Mouse (Mus musculus): ENCODE data around the gene Cdkl2. TPM values are rescaled to one million over a fixed set of nuclear protein-coding genes. Genes with fewer than 3 reads are reported as not detected.
A peak's percentile ranks its signal among the peaks of the same experiment; 100 is the strongest.

Cdkl2 gene
- polyA plus RNA-seq, 1 experiment from 2014 or later: 0.35 TPM

GRCm38 (mm10) chr5:91989261-91989660 is 54.4 kb downstream of the Cdkl2 start:
- no peak for DNase-seq (ENCODE audit: low spot score)
- H3K27ac ChIP-seq (replicated peaks): no peak overlapping the region
- no peaks in the 10 kb centered on the region for H3K4me1 ChIP-seq
- H3K27me3 ChIP-seq (replicated peaks; ENCODE audit: low read depth, poor library complexity, severe bottlenecking): no peaks in the 10 kb centered on the region
- no peaks in the 10 kb centered on the region for H3K9me3 ChIP-seq
- no peak overlapping the region for H3K4me3 ChIP-seq
- 89% methylated on average over 9 of the region's 9 CpGs for WGBS
- no peaks in the 10 kb centered on the region for H3K36me3 ChIP-seq (replicated peaks)

GRCm38 (mm10) chr5:91987799-91988198 is 55.9 kb downstream of the Cdkl2 start:
- H3K4me1 ChIP-seq: no peaks in the 10 kb centered on the region
- DNase-seq (ENCODE audit: low spot score): no peak
- no peaks in the 10 kb centered on the region for H3K27me3 ChIP-seq (replicated peaks; ENCODE audit: low read depth, poor library complexity, severe bottlenecking)
- no peak overlapping the region for H3K27ac ChIP-seq (replicated peaks)
- no peak overlapping the region for H3K4me3 ChIP-seq
- no peaks in the 10 kb centered on the region for H3K36me3 ChIP-seq (replicated peaks)
- H3K9me3 ChIP-seq: no peaks in the 10 kb centered on the region
- WGBS: 93% methylated on average over 2 of the region's 2 CpGs

- no peak for DNase-seq (ENCODE audit: low spot score)
- 57% methylated on average over 4 of the region's 4 CpGs for WGBS
- Histone ChIP-seq H3K4me3 (no peak within 1 kb of the TSS), H3K9me3 (no peaks in the 10 kb centered on the region), H3K4me1 (no peaks in the 10 kb centered on the region), H3K27me3 (replicated peaks; ENCODE audit: low read depth, poor library complexity, severe bottlenecking) (no peaks in the 10 kb centered on the region), H3K36me3 (replicated peaks) (no peaks in the 10 kb centered on the region), H3K27ac (replicated peaks) (no peak within 1 kb of the TSS)
Observed at GRCm38 (mm10) chr5:91987236-91987635, 56.4 kb downstream of the Cdkl2 start, which contains the start of gene Odaph. Gene Odaph (plus strand): TSS chr5:91987475.

GRCm38 (mm10) chr5:91985721-91986120 is 58.0 kb downstream of the Cdkl2 start:
- H3K27me3 ChIP-seq (replicated peaks; ENCODE audit: low read depth, poor library complexity, severe bottlenecking): no peaks in the 10 kb centered on the region
- H3K27ac ChIP-seq (replicated peaks): no peak overlapping the region
- H3K9me3 ChIP-seq: no peaks in the 10 kb centered on the region
- WGBS: 55% methylated on average over 2 of the region's 2 CpGs
- no peak for DNase-seq (ENCODE audit: low spot score)
- H3K4me1 ChIP-seq: no peaks in the 10 kb centered on the region
- no peaks in the 10 kb centered on the region for H3K36me3 ChIP-seq (replicated peaks)
- H3K4me3 ChIP-seq: no peak overlapping the region

GRCm38 (mm10) chr5:91983490-91983889 is 60.2 kb downstream of the Cdkl2 start:
- Histone ChIP-seq H3K4me1 (no peaks in the 10 kb centered on the region), H3K27ac (replicated peaks) (no peak overlapping the region), H3K9me3 (no peaks in the 10 kb centered on the region), H3K36me3 (replicated peaks) (no peaks in the 10 kb centered on the region), H3K27me3 (replicated peaks; ENCODE audit: low read depth, poor library complexity, severe bottlenecking) (no peaks in the 10 kb centered on the region), H3K4me3 (no peak overlapping the region)
- no peak for DNase-seq (ENCODE audit: low spot score)
- WGBS: 71% methylated on average over 2 of the region's 2 CpGs

GRCm38 (mm10) chr5:91981176-91981840 is 62.4 kb downstream of the Cdkl2 start:
- no peaks in the 10 kb centered on the region for H3K9me3 ChIP-seq
- H3K36me3 ChIP-seq (replicated peaks): no peaks in the 10 kb centered on the region
- H3K4me3 ChIP-seq: no peak overlapping the region
- DNase-seq (ENCODE audit: low spot score): no peak
- no peak overlapping the region for H3K27ac ChIP-seq (replicated peaks)
- WGBS: 90% methylated on average over 11 of the region's 11 CpGs
- H3K27me3 ChIP-seq (replicated peaks; ENCODE audit: low read depth, poor library complexity, severe bottlenecking): no peaks in the 10 kb centered on the region
- H3K4me1 ChIP-seq: no peaks in the 10 kb centered on the region

GRCm38 (mm10) chr5:91977397-91977770 is 66.3 kb downstream of the Cdkl2 start:
- Histone ChIP-seq H3K9me3 (no peaks in the 10 kb centered on the region), H3K4me1 (no peaks in the 10 kb centered on the region), H3K4me3 (no peak overlapping the region), H3K36me3 (replicated peaks) (no peaks in the 10 kb centered on the region), H3K27me3 (replicated peaks; ENCODE audit: low read depth, poor library complexity, severe bottlenecking) (no peaks in the 10 kb centered on the region), H3K27ac (replicated peaks) (no peak overlapping the region)
- DNase-seq (ENCODE audit: low spot score): no peak
- 81% methylated on average over 2 of the region's 2 CpGs for WGBS

GRCm38 (mm10) chr5:91976566-91977396 is 66.9 kb downstream of the Cdkl2 start:
- DNase-seq (ENCODE audit: low spot score): no peak
- no peaks in the 10 kb centered on the region for H3K9me3 ChIP-seq
- 73% methylated on average over 10 of the region's 10 CpGs for WGBS

GRCm38 (mm10) chr5:91975758-91976157 is 67.9 kb downstream of the Cdkl2 start:
- DNase-seq (ENCODE audit: low spot score): no peak
- Histone ChIP-seq H3K27me3 (replicated peaks; ENCODE audit: low read depth, poor library complexity, severe bottlenecking) (no peaks in the 10 kb centered on the region), H3K4me3 (no peak overlapping the region), H3K4me1 (no peaks in the 10 kb centered on the region), H3K36me3 (replicated peaks) (no peaks in the 10 kb centered on the region), H3K9me3 (no peaks in the 10 kb centered on the region), H3K27ac (replicated peaks) (no peak overlapping the region)
- 93% methylated on average over 9 of the region's 9 CpGs for WGBS

More at GRCm38 (mm10) chr5:91976566-91977396, 66.9 kb downstream of the Cdkl2 start:
- H3K4me3 ChIP-seq: no peak overlapping the region
- H3K27me3 ChIP-seq (replicated peaks; ENCODE audit: low read depth, poor library complexity, severe bottlenecking): no peaks in the 10 kb centered on the region
- H3K36me3 ChIP-seq (replicated peaks): no peaks in the 10 kb centered on the region
- no peaks in the 10 kb centered on the region for H3K4me1 ChIP-seq
- H3K27ac ChIP-seq (replicated peaks): no peak overlapping the region

- no peak overlapping the region for H3K4me3 ChIP-seq
- peaks cover 4% of the 10 kb centered on the region; the same call in 1 of the 2 replicates for H3K36me3 ChIP-seq (replicated peaks)
- 92% methylated on average over 7 of the region's 7 CpGs for WGBS
- H3K4me1 ChIP-seq: no peaks in the 10 kb centered on the region
- H3K27ac ChIP-seq (replicated peaks): no peak overlapping the region
- no peaks in the 10 kb centered on the region for H3K9me3 ChIP-seq
- H3K27me3 ChIP-seq (replicated peaks; ENCODE audit: low read depth, poor library complexity, severe bottlenecking): no peaks in the 10 kb centered on the region
- no peak for DNase-seq (ENCODE audit: low spot score)
Observed at GRCm38 (mm10) chr5:91974002-91974401, 69.7 kb downstream of the Cdkl2 start.

- Histone ChIP-seq H3K9me3 (no peaks in the 10 kb centered on the region), H3K27ac (replicated peaks) (no peak overlapping the region), H3K4me1 (no peaks in the 10 kb centered on the region), H3K27me3 (replicated peaks; ENCODE audit: low read depth, poor library complexity, severe bottlenecking) (no peaks in the 10 kb centered on the region), H3K36me3 (replicated peaks) (peaks cover 4% of the 10 kb centered on the region; the same call in 1 of the 2 replicates), H3K4me3 (no peak overlapping the region)
- no peak for DNase-seq (ENCODE audit: low spot score)
- WGBS: 92% methylated on average over 3 of the region's 3 CpGs
Observed at GRCm38 (mm10) chr5:91972046-91972445, 71.6 kb downstream of the Cdkl2 start.

GRCm38 (mm10) chr5:91962639-91963440 is 80.8 kb downstream of the Cdkl2 start, which contains the start of gene Rchy1:
Gene Rchy1 (minus strand): TSS chr5:91963068.
- Histone ChIP-seq H3K4me3 (peak within 1 kb of the TSS; percentile 78), H3K9me3 (no peaks in the 10 kb centered on the region), H3K27me3 (replicated peaks; ENCODE audit: low read depth, poor library complexity, severe bottlenecking) (no peaks in the 10 kb centered on the region), H3K27ac (replicated peaks) (peak within 1 kb of the TSS; percentile 93), H3K4me1 (peaks cover 25% of the 10 kb centered on the region), H3K36me3 (replicated peaks) (peaks cover 6% of the 10 kb centered on the region)
- WGBS: under 1% methylated on average over 65 of the region's 65 CpGs
- peak; percentile 96 for DNase-seq (ENCODE audit: low spot score)

Data from embryonic facial prominence, embryonic 10.5 days (tissue).